In the genomic region with DNA sequence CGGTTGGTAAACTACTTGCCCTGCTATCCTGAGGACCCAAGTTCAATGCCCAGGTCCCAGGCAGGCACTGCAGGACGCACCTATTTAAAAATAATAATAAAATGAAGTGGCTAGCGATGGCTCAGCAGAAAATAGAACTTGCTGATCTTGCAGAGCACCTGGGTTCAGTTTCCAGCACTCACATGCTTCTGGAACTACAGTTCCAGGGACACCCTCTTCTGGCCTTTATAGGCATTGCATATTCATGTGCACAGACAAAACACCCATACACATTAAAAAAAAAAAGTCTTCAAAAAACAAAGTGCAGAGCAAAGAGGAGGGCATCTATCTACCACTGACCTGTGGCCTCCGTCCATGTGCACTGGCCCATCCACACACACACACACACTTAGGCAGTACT, we compare ENCODE assay signal across 14 mouse cellular contexts. TPM values are rescaled to one million over a fixed set of nuclear protein-coding genes. Genes with fewer than 3 reads are reported as not detected.
A peak's percentile ranks its signal among the peaks of the same experiment; 100 is the strongest.
DNase-seq lines count a peak whose midpoint lies in the region; ATAC-seq and TF ChIP-seq lines count a peak whose summit lies in the region.
"Had no signal": no experiment of that assay in that cellular context is flagged by ENCODE, and none has a peak within 500 bp of the region (broad histone marks: within the 10 kb centered on the region; RNA-seq: fewer than 3 reads in every experiment).

No protein-coding gene starts in this region.

- H3K9me3 ChIP-seq in forebrain, postnatal 0 days (ENCODE audit: low read length) = no peaks in the 10 kb centered on the region
- H3K9me3 ChIP-seq in forebrain, embryonic 10.5 days = no peaks in the 10 kb centered on the region
- no peaks in the 10 kb centered on the region for H3K9me3 ChIP-seq in liver, postnatal 0 days (ENCODE audit: low read length)
- no peaks in the 10 kb centered on the region for H3K9me3 ChIP-seq in liver, embryonic 12.5 days (replicated peaks)
- no peaks in the 10 kb centered on the region for H3K9me3 ChIP-seq in intestine, embryonic 15.5 days
- H3K9me3 ChIP-seq: kidney, embryonic 15.5 days; neural tube, embryonic 12.5 days had no signal

- ATAC-seq in forebrain, postnatal 0 days = no peak
- ATAC-seq in liver, postnatal 0 days = no peak
- ATAC-seq in liver, embryonic 12.5 days = no peak
- ATAC-seq in megakaryocyte progenitor cell, adult 5-6 weeks (replicated peaks; ENCODE audit: poor library complexity) = peak; percentile 84
- no peak for ATAC-seq in intestine, embryonic 15.5 days

- peaks cover 7% of the 10 kb centered on the region; the same call in 1 of the 2 replicates for H3K36me3 ChIP-seq in forebrain, postnatal 0 days (ENCODE audit: insufficient read depth)
- peaks cover 35% of the 10 kb centered on the region for H3K36me3 ChIP-seq in forebrain, embryonic 10.5 days (replicated peaks)
- H3K36me3 ChIP-seq in liver, postnatal 0 days (replicated peaks; ENCODE audit: insufficient read depth, low read length) = peaks cover 6% of the 10 kb centered on the region
- H3K36me3 ChIP-seq in liver, embryonic 12.5 days = peaks cover 16% of the 10 kb centered on the region
- no peaks in the 10 kb centered on the region for H3K36me3 ChIP-seq in intestine, embryonic 15.5 days

- H3K27ac ChIP-seq in forebrain, postnatal 0 days (ENCODE audit: low read depth, low read length) = no peak overlapping the region
- H3K27ac ChIP-seq in forebrain, embryonic 10.5 days = no peak overlapping the region
- no peak overlapping the region for H3K27ac ChIP-seq in liver, postnatal 0 days (ENCODE audit: low read depth)
- no peak overlapping the region for H3K27ac ChIP-seq in liver, embryonic 12.5 days
- H3K27ac ChIP-seq in intestine, embryonic 15.5 days = no peak overlapping the region
- H3K27ac ChIP-seq: kidney, embryonic 15.5 days; neural tube, embryonic 12.5 days had no signal

- H3K4me1 ChIP-seq in forebrain, postnatal 0 days (ENCODE audit: insufficient read depth) = no peaks in the 10 kb centered on the region
- no peaks in the 10 kb centered on the region for H3K4me1 ChIP-seq in forebrain, embryonic 10.5 days
- H3K4me1 ChIP-seq in liver, postnatal 0 days (ENCODE audit: insufficient read depth) = no peaks in the 10 kb centered on the region
- H3K4me1 ChIP-seq in liver, embryonic 12.5 days = no peaks in the 10 kb centered on the region
- no peaks in the 10 kb centered on the region for H3K4me1 ChIP-seq in intestine, embryonic 15.5 days (replicated peaks)
- H3K4me1 ChIP-seq: kidney, embryonic 15.5 days; neural tube, embryonic 12.5 days had no signal

- no peak overlapping the region for H3K4me2 ChIP-seq in forebrain, postnatal 0 days (ENCODE audit: low read depth)
- no peak overlapping the region for H3K4me2 ChIP-seq in liver, postnatal 0 days (ENCODE audit: low read depth, low read length)
- no peak overlapping the region for H3K4me2 ChIP-seq in liver, embryonic 12.5 days
- no peak overlapping the region for H3K4me2 ChIP-seq in intestine, embryonic 15.5 days (replicated peaks)
- H3K4me2 ChIP-seq: kidney, embryonic 15.5 days; midbrain, embryonic 11.5 days; neural tube, embryonic 12.5 days had no signal

- H3K9ac ChIP-seq in forebrain, postnatal 0 days = no peak overlapping the region
- no peak overlapping the region for H3K9ac ChIP-seq in liver, postnatal 0 days (replicated peaks)
- no peak overlapping the region for H3K9ac ChIP-seq in liver, embryonic 12.5 days
- H3K9ac ChIP-seq in intestine, embryonic 15.5 days = no peak overlapping the region
- H3K9ac ChIP-seq: kidney, embryonic 15.5 days; neural tube, embryonic 12.5 days had no signal

- H3K27me3 ChIP-seq in forebrain, postnatal 0 days (ENCODE audit: insufficient read depth, low read length) = no peaks in the 10 kb centered on the region
- H3K27me3 ChIP-seq in forebrain, embryonic 10.5 days (ENCODE audit: poor library complexity, severe bottlenecking) = no peaks in the 10 kb centered on the region
- H3K27me3 ChIP-seq in liver, postnatal 0 days (ENCODE audit: insufficient read depth, low read length) = no peaks in the 10 kb centered on the region
- H3K27me3 ChIP-seq in liver, embryonic 12.5 days (replicated peaks) = no peaks in the 10 kb centered on the region
- H3K27me3 ChIP-seq in intestine, embryonic 15.5 days (replicated peaks) = no peaks in the 10 kb centered on the region
- H3K27me3 ChIP-seq: kidney, embryonic 15.5 days; neural tube, embryonic 12.5 days had no signal

- TF ChIP-seq CTCF in forebrain, postnatal 0 days (IDR thresholded peaks at IDR 0.05; ENCODE audit: low read depth) = peak; percentile 34
- peak; percentile 36 for TF ChIP-seq CTCF in liver, postnatal 0 days (IDR thresholded peaks at IDR 0.05; ENCODE audit: low read depth)

- TF ChIP-seq EP300 in liver, postnatal 0 days (IDR thresholded peaks at IDR 0.05; ENCODE audit: low read depth) = no peak

- no peak for DNase-seq in forebrain, postnatal 0 days
- no peak for DNase-seq in forebrain, embryonic 10.5 days (ENCODE audit: extremely low spot score, low spot score)
- no peak for DNase-seq in liver, postnatal 0 days
- peak; percentile 28 for DNase-seq in NIH3T3 (ENCODE audit: low read depth)
- DNase-seq in testis, postnatal 14 days (ENCODE audit: low spot score) = no peak
- DNase-seq: adrenal gland, adult 2 months; gastrocnemius, postnatal 25 days; right cerebral cortex, postnatal 14 days had no signal

- WGBS in forebrain, postnatal 0 days = 95% methylated on average over 4 of the region's 4 CpGs
- 95% methylated on average over 4 of the region's 4 CpGs for WGBS in forebrain, embryonic 10.5 days
- WGBS in liver, postnatal 0 days (ENCODE audit: insufficient replicate concordance) = 82% methylated on average over 4 of the region's 4 CpGs
- WGBS in liver, embryonic 12.5 days (ENCODE audit: insufficient replicate concordance) = 87% methylated on average over 4 of the region's 4 CpGs
- 95% methylated on average over 4 of the region's 4 CpGs for WGBS in intestine, embryonic 15.5 days

- H3K4me3 ChIP-seq in forebrain, postnatal 0 days (ENCODE audit: low read depth, low read length) = no peak overlapping the region
- H3K4me3 ChIP-seq in forebrain, embryonic 10.5 days = no peak overlapping the region
- H3K4me3 ChIP-seq in liver, postnatal 0 days (ENCODE audit: low read depth, low read length) = no peak overlapping the region
- no peak overlapping the region for H3K4me3 ChIP-seq in liver, embryonic 12.5 days
- no peak overlapping the region for H3K4me3 ChIP-seq in intestine, embryonic 15.5 days (replicated peaks)
- H3K4me3 ChIP-seq: kidney, embryonic 15.5 days; neural tube, embryonic 12.5 days had no signal

RNA-seq across cellular contexts. Expression of a gene that starts 47.9 kb away (rescaled TPM):
- total RNA-seq in forebrain, postnatal 0 days (2014; rRNA removed) = 94.9 and 101 TPM in 2 replicates
- polyA plus RNA-seq in forebrain, postnatal 0 days (2015; fragmentation: Nextera tagmentation; extraction: Ambion mirVana) = 59.7 and 85.9 TPM in 2 replicates
- polyA plus RNA-seq in forebrain, embryonic 10.5 days (2016; fragmentation: Nextera tagmentation; extraction: Ambion mirVana) = 84.4 and 86.5 TPM in 2 replicates
- polyA plus RNA-seq in liver, postnatal 0 days (2015; fragmentation: Nextera tagmentation; extraction: Ambion mirVana) = 25.6 and 26.4 TPM in 2 replicates
- polyA plus RNA-seq in liver, embryonic 12.5 days (2016; fragmentation: Nextera tagmentation; extraction: Ambion mirVana) = 25.6 and 26.8 TPM in 2 replicates
- 12.8 and 19.5 TPM in 2 replicates for total RNA-seq in megakaryocyte progenitor cell, adult 5-6 weeks (2015)
- total RNA-seq in megakaryocyte progenitor cell, adult 5-6 weeks (2017) = 32.5 and 34.0 TPM in 2 replicates
- 36.5 and 41.3 TPM in 2 replicates for polyA plus RNA-seq in intestine, embryonic 15.5 days (2015; fragmentation: Nextera tagmentation; extraction: Ambion mirVana)

RNA-seq across cellular contexts. Expression of a gene that starts 53.2 kb away (rescaled TPM):
- 0.08 and 0.95 TPM in 2 replicates for total RNA-seq in forebrain, postnatal 0 days (2014; rRNA removed)
- polyA plus RNA-seq in forebrain, postnatal 0 days (2015; fragmentation: Nextera tagmentation; extraction: Ambion mirVana) = 0.38 and 0.58 TPM in 2 replicates
- polyA plus RNA-seq in forebrain, embryonic 10.5 days (2016; fragmentation: Nextera tagmentation; extraction: Ambion mirVana) = 1.7 and 2.2 TPM in 2 replicates
- 0.09 and 0.19 TPM in 2 replicates for polyA plus RNA-seq in liver, postnatal 0 days (2015; fragmentation: Nextera tagmentation; extraction: Ambion mirVana)
- 0.33 and 0.36 TPM in 2 replicates for polyA plus RNA-seq in liver, embryonic 12.5 days (2016; fragmentation: Nextera tagmentation; extraction: Ambion mirVana)
- total RNA-seq in megakaryocyte progenitor cell, adult 5-6 weeks (2015) = 0.07 TPM in 1 of 2 replicates, not detected in the other
- total RNA-seq in megakaryocyte progenitor cell, adult 5-6 weeks (2017) = not detected in 2 replicates
- polyA plus RNA-seq in intestine, embryonic 15.5 days (2015; fragmentation: Nextera tagmentation; extraction: Ambion mirVana) = 29.4 and 29.6 TPM in 2 replicates
